Mouse (Mus musculus) heart, adult 2 months (tissue): ENCODE data around the gene Gm20914. TPM values are rescaled to one million over a fixed set of nuclear protein-coding genes. Genes with fewer than 3 reads are reported as not detected.
"Not testable (repeated sequence)": the region's sequence is repeated elsewhere in the genome, so short reads cannot be mapped to it uniquely, and the experiment has no call there.

Experiments
- DNase-seq, 2 experiments: peaks; one replicate each; pipeline ENCODE4 v3.0.0; 2021
- H3K27ac ChIP-seq: fragments of 200-600 bp; 2 replicates; pipeline ENCODE4 v1.8.1; 2022
- H3K27me3 ChIP-seq: fragments of 200-500 bp; 2 replicates; pipeline ENCODE4 v1.6.1; 2012; ENCODE audit warnings: mild to moderate bottlenecking, low read length, inconsistent platforms, mixed read lengths; ENCODE audit not compliant: control insufficient read depth, insufficient read depth
- H3K36me3 ChIP-seq: fragments of 200-500 bp; 2 replicates; pipeline ENCODE4 v1.6.1; 2012; ENCODE audit warnings: low read length, inconsistent platforms; ENCODE audit not compliant: control insufficient read depth, insufficient read depth
- H3K4me1 ChIP-seq: fragments of 200-500 bp; 2 replicates; pipeline ENCODE4 v1.6.1; 2011; ENCODE audit warnings: low read length; ENCODE audit not compliant: control insufficient read depth, insufficient read depth
- H3K4me3 ChIP-seq: fragments of 200-600 bp; 2 replicates; pipeline ENCODE4 v1.8.1; 2022
- H3K79me2 ChIP-seq: fragments of 200-500 bp; replicated peaks from 2 replicates; pipeline ENCODE4 v1.6.1; 2012; ENCODE audit warnings: mild to moderate bottlenecking, inconsistent platforms, low read length, moderate library complexity, mixed read lengths; ENCODE audit not compliant: control insufficient read depth, insufficient read depth
- H3K9ac ChIP-seq: fragments of 200-500 bp; 2 replicates; pipeline ENCODE4 v1.6.1; 2012; ENCODE audit warnings: low read depth, mild to moderate bottlenecking, control low read depth, inconsistent platforms, low read length, mixed read lengths
- WGBS: fragments of 180-500 bp; shearing (Covaris S2); methylation state at CpG from one replicate; pipeline ENCODE4 v1.1.7; 2018; 5-methylcytosine and 5-hydroxymethylcytosine counted together
- intact Hi-C: fragments of 180-260 bp; cut with DNase I; formaldehyde crosslinking; loops from one replicate; pipeline ENCODE4 v1.15.1; 2025
- long read RNA-seq: library from polyadenylated mRNA; stranded (forward); transcript quantifications from one replicate; pipeline ENCODE4 v2.0.0, GENCODE M21; 2021
- polyA plus RNA-seq: library from polyadenylated mRNA; depleted of rRNA; stranded (reverse); fragments of >200 nt; gene quantifications from 2 replicates; pipeline ENCODE4 v1.2.3, GENCODE M21; 2012; rRNA removed
- total RNA-seq, 2 experiments: library from RNA; stranded (reverse); gene quantifications; 2 replicates each; pipeline ENCODE4 v1.2.3; 2021

The Gm20914 gene
- total RNA-seq, result not detected
- polyA plus RNA-seq, result not detected in 2 replicates
- long read RNA-seq, result 0 reads

GRCm38 (mm10) chrY:5725678-5726077 lies at the start of gene Gm20914:
TSS of gene Gm20914 (plus strand) at chrY:5725978.
- H3K27ac ChIP-seq, H3K4me3 ChIP-seq, H3K79me2 ChIP-seq, H3K27me3 ChIP-seq, H3K9ac ChIP-seq, H3K4me1 ChIP-seq, DNase-seq, H3K36me3 ChIP-seq, intact Hi-C loops: not testable (repeated sequence)
- WGBS, result no CpG with 5 or more reads among the region's 4 CpGs

Other genes with a start within 250 kb of the Gm20914 start
- not detected for gene Gm21854, start 69.0 kb upstream of the Gm20914 start, total RNA-seq
- gene Gm21854, start 69.0 kb upstream of the Gm20914 start, polyA plus RNA-seq, result not detected in 2 replicates
- not detected for gene Gm28171, start 67.4 kb downstream of the Gm20914 start, total RNA-seq
- gene Gm28171, start 67.4 kb downstream of the Gm20914 start, polyA plus RNA-seq, result not detected in 2 replicates
- gene Gm21778, start 216.5 kb downstream of the Gm20914 start, total RNA-seq, result not detected
- gene Gm21778, start 216.5 kb downstream of the Gm20914 start, polyA plus RNA-seq, result not detected in 2 replicates